Mouse (Mus musculus) bone marrow, adult 2 months (tissue): ENCODE measurements around the gene Dnal1.

Experiments
- CTCF ChIP-seq: fragments of 200-500 bp; IDR thresholded peaks from 2 replicates; pipeline ENCODE4 v1.5.1; 2011; ENCODE audit warnings: low read length, control low read depth; ENCODE audit not compliant: control insufficient read depth, insufficient read depth
- POLR2A ChIP-seq: fragments of 200-500 bp; IDR thresholded peaks from 2 replicates; pipeline ENCODE4 v1.6.1; 2011; ENCODE audit warnings: low read depth, mild to moderate bottlenecking, control low read depth, low read length, borderline replicate concordance; ENCODE audit not compliant: control insufficient read depth

- no peak for TF ChIP-seq CTCF
- no peak for TF ChIP-seq POLR2A
Measured at GRCm38 (mm10) chr12:84071696-84072095, 42.5 kb upstream of the Dnal1 start.
